ENCODE assay signal across 10 mouse cellular contexts in the genomic region with DNA sequence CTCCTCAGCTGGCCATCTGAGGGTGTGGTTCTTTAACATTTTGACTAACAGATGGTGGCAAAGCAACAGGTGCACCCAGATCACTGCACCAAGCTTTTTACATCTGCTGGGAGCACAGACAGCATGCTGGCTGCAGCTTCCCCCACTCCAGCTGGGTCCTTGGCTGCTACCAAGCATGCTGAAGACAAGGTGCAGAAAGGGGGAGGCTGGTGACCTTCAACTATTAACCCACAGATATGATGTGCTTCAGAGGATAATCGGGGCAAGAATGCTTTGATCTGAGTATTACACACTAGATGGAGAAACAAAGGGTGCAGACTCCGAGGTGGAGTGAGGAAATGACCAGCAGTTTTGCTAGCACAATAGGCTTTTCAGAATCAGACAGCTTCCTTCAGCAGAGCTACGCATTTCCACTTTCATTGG.
DNase-seq lines count a peak whose midpoint lies in the region; ATAC-seq and TF ChIP-seq lines count a peak whose summit lies in the region.
"Had no signal": no experiment of that assay in that cellular context is flagged by ENCODE, and none has a peak within 500 bp of the region (broad histone marks: within the 10 kb centered on the region; RNA-seq: fewer than 3 reads in every experiment).

No protein-coding gene starts in this region.

- peak; percentile 59; the same call in 1 of the 2 replicates for ATAC-seq in embryonic facial prominence, embryonic 11.5 days (replicated peaks; ENCODE audit: insufficient number of reproducible peaks, low FRiP score, low TSS enrichment, low read depth)

- H3K4me1 ChIP-seq in cerebellum, adult 2 months (ENCODE audit: control insufficient read depth, insufficient read depth, low read length) = 0 out of 2 replicates have a peak, but pooled peaks cover 4% of the 10 kb centered on the region
- H3K4me1 ChIP-seq in embryonic facial prominence, embryonic 11.5 days (ENCODE audit: control insufficient read depth, insufficient read depth, low read length) = no peaks in the 10 kb centered on the region

- H3K9ac ChIP-seq in embryonic facial prominence, embryonic 11.5 days (replicated peaks; ENCODE audit: low read length) = no peak overlapping the region
- H3K9ac ChIP-seq: embryonic facial prominence, embryonic 15.5 days had no signal

- no peak overlapping the region for H3K27ac ChIP-seq in cerebellum, adult 2 months (ENCODE audit: insufficient read depth, low read length)
- H3K27ac ChIP-seq in embryonic facial prominence, embryonic 11.5 days (replicated peaks; ENCODE audit: low read depth, low read length) = no peak overlapping the region
- H3K27ac ChIP-seq: embryonic facial prominence, embryonic 15.5 days had no signal

- DNase-seq in cerebellum, postnatal 10 days = peak; percentile 56 to 78
- no peak for DNase-seq in cerebellum, adult 2 months
- peak; percentile 65 for DNase-seq in left cerebral cortex, postnatal 4 days
- no peak for DNase-seq in left cerebral cortex, adult 8-10 months (ENCODE audit: low spot score in 2 of 2)
- DNase-seq in embryonic facial prominence, embryonic 11.5 days (ENCODE audit: low spot score) = peak; percentile 22
- no peak for DNase-seq in urinary bladder, postnatal 14 days (ENCODE audit: low spot score)
- no peak for DNase-seq in right cerebral cortex, postnatal 14 days
- DNase-seq: B cell, adult 2 months had no signal

- H3K4me2 ChIP-seq in embryonic facial prominence, embryonic 11.5 days (ENCODE audit: low read depth, low read length) = no peak overlapping the region
- peak overlapping the region; percentile 54 for H3K4me2 ChIP-seq in myocyte (ENCODE audit: low read depth)
- H3K4me2 ChIP-seq: embryonic facial prominence, embryonic 15.5 days had no signal

- no peak for TF ChIP-seq CTCF in cerebellum, adult 2 months (IDR thresholded peaks at IDR 0.05; ENCODE audit: borderline replicate concordance, insufficient read depth, low read depth, low read length)

- intact Hi-C loops in left cerebral cortex, postnatal 4 days (cut with DNase I) = no loop called here

- no peak overlapping the region for H3ac ChIP-seq in myocyte (ENCODE audit: control insufficient read depth, insufficient read length)

- no peak overlapping the region for H3K4me3 ChIP-seq in cerebellum, adult 2 months (replicated peaks; ENCODE audit: insufficient read depth, low read depth, low read length)
- H3K4me3 ChIP-seq in embryonic facial prominence, embryonic 11.5 days (ENCODE audit: low read depth, low read length) = no peak overlapping the region
- no peak overlapping the region for H3K4me3 ChIP-seq in myocyte
- H3K4me3 ChIP-seq: embryonic facial prominence, embryonic 15.5 days had no signal

- H3K36me3 ChIP-seq in embryonic facial prominence, embryonic 11.5 days (replicated peaks; ENCODE audit: control insufficient read depth, insufficient read depth, low read depth, low read length) = no peaks in the 10 kb centered on the region
- no peaks in the 10 kb centered on the region for H3K36me3 ChIP-seq in myocyte (ENCODE audit: control insufficient read depth, insufficient read depth)
- H3K36me3 ChIP-seq: embryonic facial prominence, embryonic 15.5 days had no signal

- H3K27me3 ChIP-seq in cerebellum, adult 2 months (ENCODE audit: control insufficient read depth, insufficient read depth, low read length) = no peaks in the 10 kb centered on the region
- H3K27me3 ChIP-seq in embryonic facial prominence, embryonic 11.5 days (ENCODE audit: control insufficient read depth, insufficient read depth, low read length) = no peaks in the 10 kb centered on the region
- no peaks in the 10 kb centered on the region for H3K27me3 ChIP-seq in myocyte (ENCODE audit: control insufficient read depth, insufficient read depth, insufficient read length)
- H3K27me3 ChIP-seq: embryonic facial prominence, embryonic 15.5 days had no signal

- no peaks in the 10 kb centered on the region for H3K79me2 ChIP-seq in myocyte (ENCODE audit: control insufficient read depth, insufficient read depth)

- TF ChIP-seq POLR2A in cerebellum, adult 2 months (IDR thresholded peaks at IDR 0.05; ENCODE audit: borderline replicate concordance, insufficient read depth, low read length) = no peak
- TF ChIP-seq POLR2A in myocyte (IDR thresholded peaks at IDR 0.05; ENCODE audit: insufficient read length, low read depth) = no peak

- WGBS in cerebellum, adult 2 months = 46% methylated on average over 3 of the region's 3 CpGs
- WGBS in embryonic facial prominence, embryonic 11.5 days = 39% methylated on average over 3 of the region's 3 CpGs

- no peaks in the 10 kb centered on the region for H3K9me3 ChIP-seq in embryonic facial prominence, embryonic 11.5 days (replicated peaks; ENCODE audit: control insufficient read depth, low read length)
- H3K9me3 ChIP-seq: embryonic facial prominence, embryonic 15.5 days had no signal

TF ChIP-seq in myocyte, 11 proteins besides CTCF, POLR2A, EP300 and RAD21:
- TF ChIP-seq MYOG (IDR thresholded peaks at IDR 0.05; ENCODE audit: control insufficient read depth in 1 of 3, insufficient read depth in 1 of 3, insufficient read length in 2 of 3, low read depth in 2 of 3) (peak; percentile 86 to 99 (median 99)), TCF12 (IDR thresholded peaks at IDR 0.05; ENCODE audit: insufficient read depth, poor library complexity, severe bottlenecking) (peak; percentile 99), SRF (IDR thresholded peaks at IDR 0.05; ENCODE audit: control insufficient read depth, insufficient read length, low read depth) (no peak), POLR2AphosphoS2 (IDR thresholded peaks at IDR 0.05; ENCODE audit: insufficient read length, low read depth) (no peak), MYOD1 (IDR thresholded peaks at IDR 0.05; ENCODE audit: control insufficient read depth in 1 of 3, insufficient read length in 2 of 3, low read depth in 2 of 3) (peak; percentile 89 to 98 (median 94)), REST (IDR thresholded peaks at IDR 0.05; ENCODE audit: insufficient read depth, insufficient read length) (no peak), USF1 (IDR thresholded peaks at IDR 0.05; ENCODE audit: low read depth) (no peak), E2F4 (IDR thresholded peaks at IDR 0.05; ENCODE audit: insufficient read depth) (no peak), MAX (IDR thresholded peaks at IDR 0.05; ENCODE audit: low read depth) (no peak), TCF3 (IDR thresholded peaks at IDR 0.05; ENCODE audit: insufficient read length, low read depth) (peak; percentile 93), CEBPB (IDR thresholded peaks at IDR 0.05; ENCODE audit: insufficient read depth, poor library complexity, severe bottlenecking) (no peak)

Comparison
In these comparisons a context has a peak if more than half of its experiments do, and no peak if none do; other contexts are left out.
1. DNase-seq: peak in cerebellum, postnatal 10 days (2 of 2), left cerebral cortex, postnatal 4 days (single experiment) and embryonic facial prominence, embryonic 11.5 days (single experiment); none in cerebellum, adult 2 months (0 of 2), left cerebral cortex, adult 8-10 months (0 of 2), urinary bladder, postnatal 14 days (single experiment) and right cerebral cortex, postnatal 14 days (single experiment).